Mouse (Mus musculus): ENCODE data around the gene Suds3.

The Suds3 gene

DNA sequence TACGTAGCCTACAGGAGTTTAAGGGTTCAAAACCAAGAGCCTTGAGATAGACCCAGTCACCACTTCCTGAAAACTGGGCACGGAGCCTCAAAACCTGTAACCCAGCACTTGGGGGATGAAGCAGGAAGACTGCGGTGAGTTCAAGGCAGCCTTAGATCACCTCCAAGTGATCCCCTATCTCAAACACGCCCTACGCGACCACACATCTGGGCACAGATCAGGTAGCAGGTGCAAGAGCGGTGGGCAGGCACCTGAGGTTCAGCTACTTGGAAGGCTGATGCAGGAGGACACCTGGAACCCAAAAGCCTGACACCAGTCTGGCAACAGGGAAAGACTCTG lies 4.2 kb downstream of the Suds3 start:
- DNase-seq (ENCODE audit: low spot score): no peak

DNA sequence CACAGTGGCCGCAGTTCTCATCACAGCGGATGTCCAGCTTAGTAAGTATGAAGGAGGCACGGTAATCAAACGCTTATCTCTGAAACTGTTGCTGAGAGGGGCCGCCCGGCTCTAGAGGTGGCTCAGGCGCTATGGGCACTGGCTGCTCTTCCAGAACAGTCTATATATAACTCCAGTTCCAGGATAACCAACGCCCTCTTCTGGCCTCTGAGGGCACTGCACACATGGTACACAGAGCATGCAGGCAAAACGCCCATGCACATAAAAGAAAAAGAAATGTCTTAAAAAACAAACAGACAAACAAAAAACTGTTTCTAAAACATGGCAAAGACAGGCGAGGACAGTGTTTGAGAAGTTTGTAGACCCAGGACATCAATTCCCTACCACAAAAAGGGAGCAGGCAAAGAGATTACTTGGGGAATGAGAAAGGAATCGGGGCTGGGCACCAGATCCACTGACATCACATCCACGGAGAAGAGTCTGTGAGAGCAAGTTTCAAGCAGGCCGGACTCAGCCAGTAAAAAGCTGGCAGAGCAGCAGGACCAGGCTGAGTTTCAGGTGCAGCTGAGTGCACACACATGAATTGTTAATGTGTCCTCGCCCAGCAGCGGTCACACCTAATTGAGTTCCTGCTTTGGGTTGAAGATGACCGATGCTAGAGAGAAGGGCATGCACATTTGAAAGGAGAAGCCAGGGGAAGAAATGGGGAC lies 4.7 kb downstream of the Suds3 start:
- DNase-seq (ENCODE audit: low spot score): no peak

DNA sequence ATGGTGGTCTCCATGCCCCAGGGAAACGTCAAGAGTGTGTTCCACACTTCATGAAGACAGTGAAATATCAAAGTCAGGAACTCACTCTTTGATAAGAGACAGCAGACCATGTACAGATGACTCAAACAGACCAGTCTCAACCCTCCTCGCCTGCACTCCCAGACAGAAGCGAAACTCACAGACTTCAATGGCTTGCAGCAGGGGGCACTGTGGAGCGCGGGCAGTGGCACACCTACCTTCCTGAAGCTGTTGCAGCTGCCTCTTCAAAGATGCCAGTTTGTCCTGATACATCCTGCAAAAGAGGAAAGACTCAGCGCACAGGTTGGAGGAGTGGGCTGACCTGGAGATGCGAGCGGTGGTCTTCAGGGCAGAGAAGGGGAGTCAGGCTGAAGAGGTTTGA lies 6.4 kb downstream of the Suds3 start:
- DNase-seq (ENCODE audit: low spot score): no peak

DNA sequence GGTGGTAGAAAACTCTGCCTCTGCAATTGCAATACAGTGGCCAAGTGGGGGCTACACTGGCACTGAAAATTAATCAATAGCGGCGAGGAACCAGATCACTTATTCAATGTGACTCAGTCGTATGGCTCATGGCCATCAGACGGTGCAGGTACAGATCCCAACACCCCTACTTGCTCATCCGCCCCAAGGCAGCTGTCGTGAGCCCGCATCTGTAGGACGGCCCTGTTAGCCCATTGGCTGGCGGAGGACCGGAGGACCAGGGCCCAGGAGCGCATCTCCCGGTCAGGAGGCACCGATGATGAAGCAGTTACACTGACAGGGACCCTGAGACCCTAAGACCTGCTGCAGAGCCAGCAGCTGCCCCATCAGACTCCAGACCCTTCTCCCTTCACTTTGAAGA lies 7.2 kb downstream of the Suds3 start:
- no peak for DNase-seq (ENCODE audit: low spot score)

DNA sequence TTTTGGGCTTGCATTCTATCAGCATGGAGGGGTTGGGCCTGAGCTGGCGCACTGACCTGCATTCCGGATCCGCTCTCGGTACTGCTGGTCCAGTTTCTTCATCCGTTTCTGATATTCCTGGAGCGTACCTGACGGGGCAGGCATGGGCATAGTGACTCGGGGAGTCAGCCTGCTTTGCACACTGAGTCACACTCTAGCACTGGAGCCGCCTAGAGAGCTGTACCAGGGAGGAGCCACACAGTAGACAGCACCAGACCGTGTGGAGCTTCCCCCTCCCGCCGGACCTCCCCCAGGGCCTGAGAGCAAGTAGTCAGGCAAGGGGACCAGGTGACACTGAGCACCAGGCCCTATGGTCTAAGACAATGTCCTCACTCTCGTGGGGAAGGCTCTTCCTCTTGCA lies 7.6 kb downstream of the Suds3 start:
- DNase-seq (ENCODE audit: low spot score): no peak

DNA sequence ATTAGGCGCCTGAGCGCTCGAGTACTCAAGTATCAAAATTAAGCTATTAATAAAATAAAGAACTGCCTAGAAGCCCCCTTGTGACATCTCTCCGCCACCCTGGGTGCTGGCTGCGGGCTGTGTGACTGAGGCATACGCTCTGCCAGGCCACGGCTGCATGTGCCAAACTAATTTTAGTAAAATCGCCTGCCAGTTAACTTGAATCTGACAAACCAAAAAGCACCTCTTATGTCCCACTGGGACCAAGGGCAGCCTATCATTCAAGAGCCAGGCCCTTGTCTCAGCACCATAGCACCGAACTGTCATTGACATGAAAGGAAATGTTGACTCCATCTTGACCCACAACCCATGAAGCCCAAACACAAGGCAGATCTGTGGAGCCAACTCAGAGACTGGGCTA lies 10.2 kb downstream of the Suds3 start:
- DNase-seq (ENCODE audit: low spot score): no peak

DNA sequence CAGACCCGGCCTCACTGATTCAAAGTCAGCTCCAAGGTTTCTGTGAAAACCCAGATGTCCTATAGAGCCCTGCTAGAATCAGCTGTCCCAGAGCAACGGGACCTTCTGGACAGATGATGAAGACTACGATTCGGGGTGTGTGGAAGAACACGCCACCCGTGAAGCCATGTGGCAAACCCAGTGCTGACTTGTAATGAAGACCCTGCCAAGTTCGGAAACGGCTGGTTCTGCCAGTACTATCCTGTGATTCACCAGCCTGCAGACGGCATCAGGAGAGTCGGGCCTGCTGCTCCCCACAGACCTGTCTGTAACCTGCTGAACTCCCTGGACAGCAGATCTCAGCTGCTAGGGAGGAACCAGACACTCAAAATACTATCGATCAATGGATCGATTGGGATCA lies 11.6 kb downstream of the Suds3 start:
- DNase-seq (ENCODE audit: low spot score): no peak

DNA sequence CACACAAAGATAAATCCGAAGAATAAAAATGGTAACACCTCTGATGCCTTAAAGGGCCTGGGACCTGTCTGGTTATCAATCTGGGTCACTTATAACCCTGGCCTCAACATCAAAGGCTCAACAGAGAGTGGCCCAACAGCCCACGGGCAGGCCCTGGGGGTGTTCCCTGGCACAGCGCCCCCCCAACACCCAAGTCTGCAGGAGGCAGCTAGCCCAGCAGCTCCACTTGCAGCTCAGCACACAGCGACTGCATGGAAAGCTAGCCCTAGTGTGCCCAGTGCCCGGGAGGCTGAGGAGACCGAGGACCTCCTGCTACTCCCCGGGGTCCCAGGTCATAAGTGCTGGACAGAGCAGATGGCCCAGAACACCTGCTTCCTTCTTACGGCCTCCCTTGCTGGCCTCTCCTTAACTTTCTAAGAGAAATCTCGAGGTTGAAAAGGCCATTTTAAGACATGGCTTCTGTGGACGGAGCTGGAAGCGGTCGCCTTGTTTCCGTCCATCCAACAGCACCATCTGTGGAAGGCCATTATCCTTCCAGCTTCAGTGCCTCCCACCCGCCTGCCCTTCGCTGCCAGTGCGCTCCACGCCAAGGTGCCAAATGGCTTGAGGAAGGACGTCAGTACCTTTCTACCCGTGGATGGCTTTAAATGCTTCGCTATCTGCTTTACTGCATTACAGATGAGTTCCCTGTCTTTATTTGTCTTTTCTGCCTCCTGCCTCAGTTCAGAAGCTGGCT lies 12.6 kb downstream of the Suds3 start:
- no peak for DNase-seq (ENCODE audit: low spot score)

DNA sequence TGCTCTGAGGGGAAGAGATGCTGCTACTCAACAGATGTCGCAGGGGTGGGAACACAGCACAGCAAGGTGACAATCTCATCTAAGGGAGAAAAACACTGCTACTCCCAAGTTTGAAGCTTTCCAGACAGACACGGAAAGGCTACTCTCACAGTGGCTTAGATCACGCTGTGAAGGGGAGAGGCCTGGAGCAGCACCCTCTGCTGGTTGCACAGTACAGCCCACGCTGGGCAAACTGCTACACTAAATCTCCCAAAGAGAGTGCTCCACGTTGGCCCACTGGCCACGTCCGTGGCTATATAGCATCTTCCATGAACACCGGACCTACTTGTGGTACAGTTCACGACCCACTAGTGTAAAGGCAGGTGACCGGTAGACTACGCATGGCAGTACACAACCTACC lies 16.2 kb downstream of the Suds3 start:
- no peak for DNase-seq (ENCODE audit: low spot score)

DNA sequence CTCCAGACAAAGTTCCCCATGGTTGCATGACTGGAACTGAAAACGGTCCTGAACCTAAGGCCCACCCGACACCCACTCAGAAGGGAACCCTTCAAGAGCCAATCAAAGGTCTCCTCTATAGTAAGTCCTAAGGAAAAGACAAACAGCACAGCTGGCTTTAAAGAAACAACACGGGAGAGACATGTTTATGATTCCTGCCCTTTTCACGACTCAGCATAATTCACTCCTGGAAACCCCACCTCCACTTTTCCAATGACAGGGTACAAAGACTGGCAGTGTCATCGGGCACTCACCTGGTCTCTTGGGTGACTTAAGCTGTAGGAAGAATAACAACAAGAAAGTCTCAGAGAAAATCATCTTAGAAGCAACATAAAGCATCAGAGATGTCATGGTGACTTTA lies 16.9 kb downstream of the Suds3 start:
- no peak for DNase-seq (ENCODE audit: low spot score)

DNA sequence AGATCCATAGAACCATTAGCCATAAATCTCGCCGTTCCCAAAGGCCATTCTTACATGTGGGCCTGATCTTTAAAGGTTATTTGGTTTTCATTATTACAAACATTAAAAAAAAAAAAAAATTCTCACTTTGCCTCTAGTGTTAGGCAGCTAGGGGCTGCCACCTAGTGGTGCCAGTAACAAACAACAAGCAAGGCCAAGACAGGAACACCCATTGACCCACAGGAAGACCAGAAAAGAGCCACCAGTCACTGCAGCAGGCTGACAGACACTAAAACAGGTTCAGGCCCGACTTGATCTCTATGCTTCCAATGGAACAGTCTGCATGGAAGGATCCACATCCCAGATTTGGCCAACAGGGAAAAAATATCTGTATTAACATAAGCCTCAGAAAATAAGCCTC lies 19.2 kb downstream of the Suds3 start:
- DNase-seq (ENCODE audit: low spot score): no peak

DNA sequence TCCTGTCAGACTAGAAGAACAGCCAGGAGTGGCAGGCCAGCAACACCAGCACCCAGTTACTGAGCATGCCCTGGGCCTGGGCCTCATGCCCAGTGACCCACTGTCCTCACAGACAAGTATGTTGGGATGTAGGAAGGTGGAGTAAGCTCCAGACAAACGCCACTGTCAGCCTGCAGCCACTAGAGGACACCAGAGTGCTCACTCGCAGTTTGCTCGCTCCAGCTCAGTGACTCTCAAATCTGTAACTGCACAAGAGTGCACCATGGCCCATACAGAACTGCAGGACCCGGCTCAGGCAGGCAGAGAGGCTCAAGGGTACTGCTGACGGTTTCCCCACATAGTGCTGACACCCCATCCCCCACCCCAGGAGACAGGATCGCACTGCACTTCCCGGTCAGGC lies 21.5 kb downstream of the Suds3 start:
- no peak for DNase-seq (ENCODE audit: low spot score)

DNA sequence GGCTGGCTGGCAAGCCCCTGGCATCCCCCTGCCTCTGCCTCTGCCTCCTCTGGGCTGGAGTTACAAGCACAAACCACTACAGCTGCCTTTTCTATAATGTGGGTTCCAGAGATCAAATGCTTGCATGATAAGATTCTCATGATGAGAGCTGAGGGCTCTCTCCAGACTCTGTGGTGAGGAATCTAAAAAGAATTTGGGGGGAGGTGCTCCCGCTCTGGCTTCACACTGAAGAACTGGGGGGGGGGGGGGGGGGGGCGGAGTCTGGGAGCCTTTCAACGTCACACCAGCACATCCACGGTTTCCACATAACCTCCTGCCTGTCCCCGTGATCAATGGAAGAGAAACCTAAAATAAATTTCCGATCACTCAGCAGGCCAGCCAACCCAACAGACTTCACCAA lies 26.1 kb downstream of the Suds3 start:
- no peak for DNase-seq (ENCODE audit: low spot score)

DNA sequence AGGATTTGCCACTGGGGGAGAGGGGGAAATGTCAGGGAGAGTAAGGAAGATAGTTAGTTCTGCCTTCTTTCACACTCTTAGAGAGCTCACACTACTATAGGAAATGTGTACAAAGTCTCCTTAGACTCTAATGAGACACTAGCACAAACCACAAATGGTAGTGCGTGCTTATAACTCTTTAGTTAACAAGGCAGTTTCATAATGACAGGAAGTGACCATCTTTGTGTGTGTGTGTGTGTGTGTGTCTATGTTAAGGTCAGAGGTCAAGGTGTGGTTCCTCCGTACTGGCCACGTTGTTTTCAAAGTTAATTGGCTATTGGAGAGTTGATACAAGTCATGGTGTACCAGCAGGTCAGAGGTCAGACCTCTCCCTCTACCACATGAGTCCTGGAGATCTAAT lies 26.8 kb downstream of the Suds3 start:
- DNase-seq (ENCODE audit: low spot score): no peak

DNA sequence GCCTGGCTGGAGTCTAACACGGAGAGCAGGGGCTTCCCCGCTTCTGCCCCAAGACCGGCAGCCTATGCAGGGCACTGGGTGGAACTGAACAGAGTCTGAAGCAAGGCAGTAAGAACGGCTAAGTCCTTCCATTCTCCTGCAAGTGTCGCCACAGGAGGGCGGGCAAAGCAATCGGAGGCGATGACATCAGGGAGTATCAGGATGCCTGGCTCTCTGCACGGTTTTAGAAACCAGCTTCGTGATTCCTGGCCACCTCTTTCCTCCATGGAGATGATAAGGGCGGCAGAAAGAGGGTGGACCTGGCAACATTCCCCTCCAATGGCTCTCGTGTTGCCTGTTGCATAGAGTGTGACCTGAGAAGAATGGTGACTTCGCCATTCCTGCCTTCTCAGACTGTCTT lies 28.2 kb downstream of the Suds3 start:
- DNase-seq (ENCODE audit: low spot score): no peak

DNA sequence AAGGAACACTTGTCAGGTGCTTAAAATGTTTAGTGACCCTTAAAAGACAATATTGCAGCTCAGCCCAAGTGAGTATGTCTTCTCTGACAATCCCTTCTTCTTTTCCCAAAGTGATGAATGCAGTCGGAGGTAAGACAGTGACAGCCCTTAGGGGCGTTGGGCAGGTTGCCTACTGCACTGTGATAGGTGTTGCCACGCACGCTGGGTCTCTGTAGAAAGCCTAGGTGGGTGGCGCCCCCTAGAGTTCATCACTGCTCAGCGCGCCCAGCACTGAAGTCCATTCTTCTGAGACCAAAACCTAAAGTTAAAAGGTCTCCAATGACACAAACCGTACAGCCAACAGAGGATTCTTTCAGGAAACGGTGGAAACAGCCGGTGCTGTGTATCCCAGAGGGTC lies 46.4 kb downstream of the Suds3 start:
- DNase-seq (ENCODE audit: low spot score): no peak

DNA sequence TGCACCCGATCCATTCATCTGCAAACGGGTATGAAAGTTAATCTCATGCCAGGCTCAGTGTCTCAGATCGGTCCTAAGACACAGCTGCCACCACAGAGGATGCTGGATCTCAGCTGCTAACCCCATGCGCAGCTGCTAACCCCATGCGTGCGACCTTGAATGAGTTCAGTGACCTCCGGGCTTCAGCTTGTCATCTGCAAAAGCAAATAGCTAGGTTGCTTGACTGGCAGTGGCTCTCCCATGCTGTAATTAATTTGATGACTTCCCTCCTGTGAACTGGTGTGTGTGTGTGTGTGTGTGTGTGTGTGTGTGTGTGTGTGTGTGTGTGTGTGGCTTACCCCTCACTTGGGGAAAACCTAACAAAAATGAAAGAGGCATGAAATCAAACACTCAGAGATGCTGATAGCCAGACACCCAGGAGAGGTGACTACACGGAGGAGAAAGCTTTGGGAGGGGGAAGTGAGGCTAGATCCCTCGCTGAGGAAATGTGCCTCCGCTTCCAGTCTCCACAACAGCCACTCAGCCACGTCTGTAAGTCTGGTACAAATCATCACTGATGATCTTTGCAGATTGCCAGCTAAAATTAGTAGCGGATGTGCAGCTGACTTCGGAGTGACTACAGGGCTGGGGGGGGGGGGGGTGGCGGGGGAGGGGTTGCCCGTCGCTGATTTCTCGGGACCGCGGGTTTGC lies 47.0 kb downstream of the Suds3 start:
- no peak for DNase-seq (ENCODE audit: low spot score)

DNA sequence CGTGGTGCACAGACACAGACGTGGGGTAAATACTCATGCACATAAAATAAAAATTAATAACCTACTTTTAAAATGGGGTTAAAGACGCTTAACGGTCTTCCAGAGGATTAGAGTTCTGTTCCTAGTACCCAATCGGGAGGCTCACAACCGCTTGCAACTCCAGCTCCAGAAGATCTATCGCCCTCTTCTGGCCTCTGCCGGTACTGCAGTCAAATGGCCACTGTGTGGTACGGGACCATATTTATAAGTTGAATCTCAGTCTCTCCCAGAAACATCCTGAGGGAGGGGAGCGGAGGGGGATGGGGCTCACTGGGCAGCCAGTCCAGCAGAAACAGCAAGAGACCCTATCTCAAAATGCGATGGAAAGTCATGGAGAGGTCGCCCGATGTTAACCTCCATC lies 47.7 kb downstream of the Suds3 start:
- no peak for DNase-seq (ENCODE audit: low spot score)

DNA sequence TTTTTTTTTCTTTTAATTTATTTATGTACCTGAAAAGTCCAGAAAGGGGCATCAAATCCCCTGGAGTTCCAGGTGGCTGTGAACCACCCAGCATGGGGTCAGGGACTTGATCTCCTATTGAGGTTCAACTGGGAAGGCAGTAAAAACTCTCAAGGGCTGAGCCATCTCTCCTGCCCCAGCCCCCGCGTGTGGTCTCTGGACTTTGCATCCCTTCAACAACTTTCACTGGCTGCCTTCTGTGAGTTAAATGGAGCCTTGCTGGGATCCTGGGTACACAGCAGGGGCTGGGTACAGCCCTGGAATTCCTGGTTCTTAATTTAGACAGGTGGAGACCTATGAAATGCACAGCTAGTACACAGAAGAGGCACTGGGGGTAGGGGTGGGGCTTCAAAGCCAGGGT lies 54.7 kb downstream of the Suds3 start:
- DNase-seq (ENCODE audit: low spot score): no peak

DNA sequence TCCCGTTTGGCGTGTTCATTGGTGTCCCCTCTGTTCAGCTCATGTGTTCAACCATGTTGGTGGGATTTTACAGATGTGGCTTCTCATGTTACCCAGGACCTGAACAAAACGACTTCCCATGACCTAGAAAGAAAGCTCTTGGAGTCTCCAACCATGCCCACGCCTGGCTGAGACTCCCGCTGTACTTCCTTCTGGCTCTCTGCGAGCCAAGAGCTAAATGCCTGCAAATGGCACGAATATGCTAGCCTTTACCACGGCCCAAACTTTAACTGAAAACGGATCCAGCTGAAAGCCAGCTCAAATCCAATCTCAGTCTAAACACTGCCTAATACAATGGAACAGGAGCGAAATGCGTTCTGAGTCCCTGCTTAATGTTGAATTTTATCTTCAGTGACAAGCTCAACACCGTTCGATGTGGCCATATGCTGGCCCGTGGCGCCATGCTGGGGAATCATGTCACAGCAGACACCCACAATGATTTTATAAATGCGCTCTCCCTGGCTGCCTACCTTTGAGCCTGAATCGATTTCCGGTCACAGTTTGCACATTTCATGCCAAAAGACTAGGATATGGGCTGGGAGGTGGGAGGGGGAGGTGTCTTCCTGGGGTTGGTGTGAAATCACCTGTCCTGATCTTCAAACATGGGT lies 55.3 kb downstream of the Suds3 start:
- DNase-seq (ENCODE audit: low spot score): no peak

DNA sequence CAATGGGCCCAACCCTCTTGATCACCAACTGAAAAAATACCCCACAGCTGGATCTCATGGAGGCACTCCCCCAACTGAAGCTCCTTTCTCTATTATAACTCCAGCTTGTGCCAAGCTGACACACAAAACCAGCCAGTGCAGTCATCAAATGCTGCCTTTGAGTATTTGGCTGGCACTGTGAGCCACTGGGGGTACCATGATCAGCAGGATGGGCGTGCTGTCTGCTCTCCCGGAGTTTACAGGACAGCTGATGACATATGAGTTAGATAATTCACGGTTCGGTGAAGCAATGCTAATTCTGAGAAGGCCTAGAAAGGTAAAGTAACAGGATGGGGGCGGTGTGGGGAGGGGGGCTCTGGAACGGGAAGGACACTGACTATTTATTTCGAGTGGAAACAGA lies 66.0 kb downstream of the Suds3 start:
- no peak for DNase-seq (ENCODE audit: low spot score)

DNA sequence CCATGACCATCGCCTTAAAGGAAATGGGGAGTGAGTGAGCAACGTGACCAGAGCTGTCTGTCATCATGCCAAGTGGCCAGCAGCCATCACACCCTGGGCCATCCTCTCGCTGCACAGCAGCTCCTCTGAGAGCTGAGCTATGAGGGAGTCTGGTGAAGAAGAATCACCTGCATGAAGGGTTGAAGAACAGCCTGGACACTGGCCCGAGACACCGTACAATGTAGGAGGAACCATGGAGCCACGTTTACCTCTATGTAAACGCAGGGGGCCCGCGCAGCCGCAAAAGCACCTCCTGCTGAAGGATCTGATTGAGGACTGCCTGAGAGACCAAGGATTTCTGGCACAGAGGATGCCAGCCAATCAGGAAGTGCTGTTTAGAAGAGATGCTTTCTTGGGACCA lies 70.8 kb downstream of the Suds3 start:
- no peak for DNase-seq (ENCODE audit: low spot score)

DNA sequence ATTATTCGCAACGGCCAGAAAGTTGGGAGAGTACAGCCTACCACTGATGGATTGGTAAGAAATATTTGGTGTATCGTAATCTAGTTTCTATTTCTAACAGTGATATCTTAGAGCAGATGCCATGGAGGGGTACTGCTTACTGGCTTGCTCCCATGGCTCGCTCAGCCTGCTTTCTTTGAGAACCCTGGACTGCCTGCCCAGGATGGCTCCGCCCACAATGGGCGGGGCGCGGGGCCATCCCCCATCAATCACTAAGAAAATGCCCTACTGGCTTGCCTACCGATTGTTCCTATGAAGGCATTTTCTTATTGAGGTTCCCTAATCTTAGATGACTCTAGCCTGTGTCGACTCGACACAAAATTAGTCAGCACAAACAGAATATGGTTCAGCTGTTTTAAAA lies 73.3 kb downstream of the Suds3 start:
- DNase-seq (ENCODE audit: low spot score): no peak

Measured in urinary bladder, postnatal 10 days (tissue).